Mouse (Mus musculus) CH12.LX (cell line): ENCODE results near the gene G6pc2. TPM values are rescaled to one million over a fixed set of nuclear protein-coding genes. Genes with fewer than 3 reads are reported as not detected.

Experiments used
- DNase-seq: peaks from one replicate; pipeline ENCODE4 v3.0.0-alpha.2; 2013; ENCODE audit errors: extremely low read depth
- H3K27ac ChIP-seq: 2 replicates; pipeline ENCODE4 v1.5.1; 2012; ENCODE audit warnings: low read depth, mild to moderate bottlenecking, control low read depth, moderate library complexity; ENCODE audit not compliant: insufficient read depth
- H3K27me3 ChIP-seq: replicated peaks from 2 replicates; pipeline ENCODE3; 2012; ENCODE audit warnings: inconsistent platforms
- H3K36me3 ChIP-seq, 2 experiments: replicated peaks in 1 of 2; 2 replicates each; pipeline versions ENCODE3 to v1.6.1; 2012; ENCODE audit warnings: inconsistent platforms in 1 of 2, low read length in 1 of 2, mild to moderate bottlenecking in 1 of 2, mixed read lengths in 1 of 2, moderate library complexity in 1 of 2; ENCODE audit not compliant: control insufficient read depth in 1 of 2, insufficient read depth in 1 of 2
- H3K4me1 ChIP-seq, 2 experiments: 2 replicates each; pipeline ENCODE4 v1.6.1; 2012; ENCODE audit warnings: inconsistent platforms in 1 of 2, moderate library complexity in 1 of 2; ENCODE audit not compliant: insufficient read depth in 2 of 2, control insufficient read depth in 1 of 2
- H3K4me2 ChIP-seq: 2 replicates; pipeline ENCODE4 v1.6.1; 2012; ENCODE audit warnings: low read depth, mild to moderate bottlenecking, control low read depth; ENCODE audit not compliant: poor library complexity, insufficient read depth, severe bottlenecking
- H3K4me3 ChIP-seq, 3 experiments: fragments of 150-350 bp in 1 of 3; sonication (generic) in 1 of 3; replicated peaks in 1 of 3; 2 replicates each; pipeline versions ENCODE3 to v1.5.1; 2011 to 2012; ENCODE audit warnings: low read depth in 2 of 3, low read length in 2 of 3, mild to moderate bottlenecking in 2 of 3, moderate library complexity in 2 of 3, control low read depth in 1 of 3, improper control_type of control experiment in 1 of 3, inconsistent platforms in 1 of 3, mixed read lengths in 1 of 3; ENCODE audit not compliant: poor library complexity in 1 of 3
- H3K79me2 ChIP-seq: replicated peaks from 2 replicates; pipeline ENCODE4 v1.6.1; 2012; ENCODE audit warnings: mild to moderate bottlenecking, moderate library complexity; ENCODE audit not compliant: control insufficient read depth, poor library complexity, insufficient read depth, severe bottlenecking; ENCODE audit errors: extremely low read depth
- H3K9ac ChIP-seq: 2 replicates; pipeline ENCODE4 v1.6.1; 2012; ENCODE audit warnings: low read depth, mild to moderate bottlenecking, control low read depth, moderate library complexity; ENCODE audit not compliant: insufficient read depth
- H3K9me3 ChIP-seq: replicated peaks from 2 replicates; pipeline ENCODE3; 2012; ENCODE audit warnings: low read length, inconsistent platforms, mixed read lengths
- BHLHE40 ChIP-seq: IDR thresholded peaks from 2 replicates; pipeline ENCODE4 v1.6.1; 2011; ENCODE audit warnings: mild to moderate bottlenecking, low read depth, low read length, improper control_type of control experiment
- CHD2 ChIP-seq: IDR thresholded peaks from 2 replicates; pipeline ENCODE4 v1.6.1; 2011; ENCODE audit warnings: low read length, improper control_type of control experiment
- CTCF ChIP-seq, 2 experiments: IDR thresholded peaks in 1 of 2; conservative IDR thresholded peaks in 1 of 2; 2 replicates each; pipeline ENCODE4 v1.5.1; 2011 to 2012; ENCODE audit warnings: low read depth in 2 of 2, low read length in 2 of 2, improper control_type of control experiment in 1 of 2, inconsistent platforms in 1 of 2, mild to moderate bottlenecking in 1 of 2, moderate library complexity in 1 of 2
- E2F4 ChIP-seq: IDR thresholded peaks from 2 replicates; pipeline ENCODE4 v1.6.1; 2011; ENCODE audit warnings: low read depth, low read length, improper control_type of control experiment; ENCODE audit not compliant: insufficient replicate concordance
- ELF1 ChIP-seq: IDR thresholded peaks from 2 replicates; pipeline ENCODE4 v1.6.1; 2014; ENCODE audit warnings: low read depth, mild to moderate bottlenecking, inconsistent platforms, low read length, improper control_type of control experiment
- ETS1 ChIP-seq: conservative IDR thresholded peaks from 2 replicates; pipeline ENCODE4 v1.6.1; 2012; ENCODE audit warnings: low read depth, mild to moderate bottlenecking, inconsistent platforms, low read length, improper control_type of control experiment, moderate library complexity
- GABPA ChIP-seq: IDR thresholded peaks from 2 replicates; pipeline ENCODE4 v1.6.1; 2012; ENCODE audit warnings: low read depth, low read length, improper control_type of control experiment, inconsistent platforms; ENCODE audit not compliant: insufficient replicate concordance
- HCFC1 ChIP-seq: IDR thresholded peaks from 2 replicates; pipeline ENCODE4 v1.6.1; 2012; ENCODE audit warnings: low read depth, mild to moderate bottlenecking, inconsistent platforms, low read length, improper control_type of control experiment
- JUN ChIP-seq: IDR thresholded peaks from 2 replicates; pipeline ENCODE4 v1.6.1; 2011; ENCODE audit warnings: low read depth, mild to moderate bottlenecking, low read length, improper control_type of control experiment, moderate library complexity; ENCODE audit not compliant: insufficient read depth
- KAT2A ChIP-seq: IDR thresholded peaks from 2 replicates; pipeline ENCODE4 v1.6.1; 2012; ENCODE audit warnings: low read length, improper control_type of control experiment, inconsistent platforms; ENCODE audit not compliant: insufficient replicate concordance
- MAX ChIP-seq: IDR thresholded peaks from 2 replicates; pipeline ENCODE4 v1.6.1; 2011; ENCODE audit warnings: low read length, improper control_type of control experiment
- MEF2A ChIP-seq: IDR thresholded peaks from 2 replicates; pipeline ENCODE4 v1.6.1; 2014; ENCODE audit warnings: low read depth, mild to moderate bottlenecking, inconsistent platforms, low read length, improper control_type of control experiment, borderline replicate concordance
- NELFE ChIP-seq: IDR thresholded peaks from 2 replicates; pipeline ENCODE4 v1.6.1; 2011; ENCODE audit warnings: low read depth, low read length, improper control_type of control experiment
- NRF1 ChIP-seq: IDR thresholded peaks from 2 replicates; pipeline ENCODE4 v1.6.1; 2014; ENCODE audit warnings: low read depth, mild to moderate bottlenecking, inconsistent platforms, low read length, improper control_type of control experiment, moderate library complexity
- RAD21 ChIP-seq: IDR thresholded peaks from 2 replicates; pipeline ENCODE4 v1.6.1; 2011; ENCODE audit warnings: low read depth, mild to moderate bottlenecking, low read length, improper control_type of control experiment, moderate library complexity
- SMC3 ChIP-seq: IDR thresholded peaks from 2 replicates; pipeline ENCODE4 v1.6.1; 2011; ENCODE audit warnings: low read depth, low read length, improper control_type of control experiment
- TBP ChIP-seq: conservative IDR thresholded peaks from 2 replicates; pipeline ENCODE4 v1.6.1; 2011; ENCODE audit warnings: low read depth, low read length, improper control_type of control experiment
- TCF12 ChIP-seq: IDR thresholded peaks from 2 replicates; pipeline ENCODE4 v1.6.1; 2014; ENCODE audit warnings: low read depth, mild to moderate bottlenecking, inconsistent platforms, low read length, improper control_type of control experiment
- UBTF ChIP-seq: IDR thresholded peaks from 2 replicates; pipeline ENCODE4 v1.6.1; 2012; ENCODE audit warnings: low read depth, mild to moderate bottlenecking, inconsistent platforms, low read length, improper control_type of control experiment, moderate library complexity
- ZC3H11A ChIP-seq: IDR thresholded peaks from 2 replicates; pipeline ENCODE4 v1.6.1; 2012; ENCODE audit warnings: low read depth, mild to moderate bottlenecking, inconsistent platforms, low read length, improper control_type of control experiment
- ZMIZ1 ChIP-seq: IDR thresholded peaks from 2 replicates; pipeline ENCODE4 v1.6.1; 2012; ENCODE audit warnings: low read depth, mild to moderate bottlenecking, inconsistent platforms, low read length, improper control_type of control experiment
- dilution Hi-C: fragments of 300-500 bp; cut with MboI; formaldehyde crosslinking; loops from 2 replicates; pipeline ENCODE4 v1.14.3; 2020; ENCODE audit warnings: low sequenced_read_pairs; ENCODE audit not compliant: extremely low pct_unique_long_range_greater_than_20kb, extremely low pct_ligation_motif_present
- in situ Hi-C: fragments of 300-500 bp; cut with MboI; formaldehyde crosslinking; loops from 3 replicates; pipeline ENCODE4 v1.14.3; 2019; ENCODE audit warnings: low sequenced_read_pairs, low pct_ligation_motif_present, low pct_unique_long_range_greater_than_20kb, mixed read lengths
- polyA plus RNA-seq: library from polyadenylated mRNA; unstranded; fragments of >175 nt; gene quantifications from 2 replicates; pipeline ENCODE4 v1.2.1, GENCODE M21; 2012; ENCODE audit warnings: low read depth; ENCODE audit not compliant: insufficient read length
- total RNA-seq, 2 experiments: library from RNA; depleted of rRNA; stranded (reverse); fragments of 300-350 nt in 1 of 2; fragments of >200 nt in 1 of 2; gene quantifications; 2 replicates each; pipeline ENCODE4 v1.2.3; 2012 to 2014

The G6pc2 gene
- total and polyA plus RNA-seq, 3 experiments = not detected

DNA sequence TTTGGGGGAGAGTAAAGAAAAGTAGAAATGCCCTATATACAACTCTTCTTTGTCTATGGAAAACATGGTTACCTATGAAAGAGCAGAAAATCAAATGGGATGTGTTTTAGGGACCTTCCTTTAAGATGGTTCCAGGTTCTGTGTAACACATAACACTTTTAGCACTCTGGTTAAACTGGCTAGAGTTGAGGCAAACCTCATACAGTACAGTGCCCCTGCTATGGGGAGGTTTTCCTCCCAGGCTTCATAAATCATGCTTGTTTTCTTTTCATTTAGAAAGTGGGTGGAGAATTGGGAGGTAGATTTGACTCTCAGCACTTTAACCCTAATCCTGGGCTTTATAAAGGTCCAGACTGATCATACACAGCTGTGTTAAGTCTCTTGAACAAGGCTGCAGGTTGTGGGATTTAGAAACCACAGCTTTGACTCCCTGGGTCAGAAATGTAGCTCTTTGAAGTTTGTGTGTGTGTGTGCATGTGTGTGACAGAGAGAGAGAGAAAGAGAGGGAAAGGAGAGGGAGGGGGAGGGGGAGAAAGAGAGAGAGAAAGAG, 53.3 kb downstream of the G6pc2 start:
- in situ Hi-C loops = no loop called here
- no peaks in the 10 kb centered on the region for H3K27me3 ChIP-seq
- H3K9ac ChIP-seq = no peak overlapping the region
- H3K4me2 ChIP-seq = no peak overlapping the region
- no peak overlapping the region for H3K4me3 ChIP-seq
- H3K4me1 ChIP-seq = no peaks in the 10 kb centered on the region
- no peak overlapping the region for H3K27ac ChIP-seq
- H3K9me3 ChIP-seq = no peaks in the 10 kb centered on the region
- TF ChIP-seq ZMIZ1 = no peak
- TF ChIP-seq TCF12 = no peak
- TF ChIP-seq JUN = no peak
- no peak for TF ChIP-seq NELFE
- no peak for TF ChIP-seq CHD2
- TF ChIP-seq ZC3H11A = no peak
- no peak for TF ChIP-seq UBTF
- TF ChIP-seq E2F4 = no peak
- TF ChIP-seq KAT2A = no peak
- no peak for TF ChIP-seq HCFC1
- no peak for TF ChIP-seq GABPA
- no peaks in the 10 kb centered on the region for H3K36me3 ChIP-seq
- dilution Hi-C loops = no loop called here
- no peaks in the 10 kb centered on the region for H3K79me2 ChIP-seq
- no peak for DNase-seq

DNA sequence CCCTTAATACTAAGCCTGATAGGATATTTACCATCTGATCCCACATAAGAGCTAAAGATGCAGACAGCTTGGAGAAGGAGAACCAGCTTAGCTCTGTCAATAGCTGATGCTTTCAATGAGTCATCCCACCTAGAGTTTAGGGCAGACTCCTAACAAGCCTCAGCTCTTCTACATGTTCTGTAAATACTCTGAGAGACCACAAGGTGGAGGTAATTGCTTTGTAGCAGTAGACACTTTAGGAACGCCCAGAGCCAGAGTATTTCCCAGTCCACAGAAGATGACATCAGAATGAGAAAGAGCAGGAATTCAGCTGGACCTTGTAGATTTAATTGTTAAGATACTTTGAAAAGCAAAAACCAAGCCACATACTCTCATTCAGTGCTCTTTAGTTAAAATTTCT, 65.0 kb downstream of the G6pc2 start:
- dilution Hi-C loops = no loop called here

More for the DNA sequence above, 65.0 kb downstream of the G6pc2 start:
- peak in 1 of 2 experiments; percentile 78; a peak in 3 of 4 replicates for TF ChIP-seq CTCF (conservative IDR thresholded peaks at IDR 0.05 in 1 of 2, IDR thresholded peaks at IDR 0.05 in 1 of 2; ENCODE audit: low read depth in 2 of 2, low read length in 2 of 2)
- no peak for TF ChIP-seq MAX
- TF ChIP-seq NRF1 = no peak
- TF ChIP-seq MEF2A = no peak
- TF ChIP-seq RAD21 = peak; percentile 79
- TF ChIP-seq BHLHE40 = no peak
- no peak for TF ChIP-seq TBP
- TF ChIP-seq TCF12 = no peak
- no peak for TF ChIP-seq UBTF
- no peak for TF ChIP-seq ETS1
- no peak for TF ChIP-seq ELF1
- peak; percentile 77 for TF ChIP-seq SMC3
- H3K4me2 ChIP-seq = no peak overlapping the region
- no peaks in the 10 kb centered on the region for H3K4me1 ChIP-seq
- no peaks in the 10 kb centered on the region for H3K9me3 ChIP-seq
- no peaks in the 10 kb centered on the region for H3K36me3 ChIP-seq
- peak; percentile 46 for DNase-seq
- no peaks in the 10 kb centered on the region for H3K27me3 ChIP-seq
- no peak overlapping the region for H3K9ac ChIP-seq
- in situ Hi-C loops = no loop called here
- no peaks in the 10 kb centered on the region for H3K79me2 ChIP-seq
- no peak overlapping the region for H3K27ac ChIP-seq
- H3K4me3 ChIP-seq = no peak overlapping the region

Other genes starting within 250 kb of the G6pc2 start
- gene Nostrin, start 75.3 kb upstream of the G6pc2 start, total RNA-seq (2012; rRNA removed) = 1.7 and 2.5 TPM in 2 replicates
- 0.19 and 0.24 TPM in 2 replicates for gene Nostrin, start 75.3 kb upstream of the G6pc2 start, total RNA-seq (2014; rRNA removed)
- gene Nostrin, start 75.3 kb upstream of the G6pc2 start, polyA plus RNA-seq = 0.29 and 0.63 TPM in 2 replicates
- 31.7 and 34.3 TPM in 2 replicates for gene Spc25, start 4.9 kb upstream of the G6pc2 start, total RNA-seq (2012; rRNA removed)
- gene Spc25, start 4.9 kb upstream of the G6pc2 start, total RNA-seq (2014; rRNA removed) = 67.2 and 73.8 TPM in 2 replicates
- gene Spc25, start 4.9 kb upstream of the G6pc2 start, polyA plus RNA-seq = 47.2 and 50.0 TPM in 2 replicates
- gene Abcb11, start 131.5 kb downstream of the G6pc2 start, total RNA-seq (2012; rRNA removed) = not detected in 2 replicates
- gene Abcb11, start 131.5 kb downstream of the G6pc2 start, total RNA-seq (2014; rRNA removed) = 0.16 TPM in 1 of 2 replicates, not detected in the other
- gene Abcb11, start 131.5 kb downstream of the G6pc2 start, polyA plus RNA-seq = not detected in 2 replicates
- not detected in 2 replicates for gene Dhrs9, start 169.4 kb downstream of the G6pc2 start, total RNA-seq (2012; rRNA removed)
- gene Dhrs9, start 169.4 kb downstream of the G6pc2 start, total RNA-seq (2014; rRNA removed) = not detected in 2 replicates
- gene Dhrs9, start 169.4 kb downstream of the G6pc2 start, polyA plus RNA-seq = not detected in 2 replicates